Mouse (Mus musculus): ENCODE measurements around the gene Six5. TPM values are rescaled to one million over a fixed set of nuclear protein-coding genes. Genes with fewer than 3 reads are reported as not detected.

The Six5 gene
- total RNA-seq, 2 experiments from 2014 or later: 7.2 to 10.2 TPM

DNA sequence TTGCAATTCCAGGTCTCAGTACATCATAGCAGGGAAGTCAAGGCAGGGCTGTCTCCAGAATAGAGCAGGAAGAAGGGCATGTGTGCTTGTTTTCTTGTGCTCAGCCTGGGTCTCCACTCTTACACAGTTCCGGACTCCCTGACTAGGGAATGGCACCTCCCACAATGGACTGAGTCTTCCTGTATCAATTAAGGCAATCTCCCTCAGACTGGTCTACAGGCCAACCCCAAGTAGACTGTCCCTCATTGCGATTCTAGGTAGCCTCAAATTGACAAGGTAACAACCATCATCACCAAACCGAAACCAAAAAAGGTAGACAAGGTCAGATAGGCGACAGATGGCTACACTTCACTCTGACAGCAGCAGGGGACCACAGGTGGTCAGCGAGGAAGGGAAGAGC is 19.2 kb upstream of the Six5 start:
- DNase-seq: peak; percentile 1
- intact Hi-C loops (cut with DNase I): no loop called here

DNA sequence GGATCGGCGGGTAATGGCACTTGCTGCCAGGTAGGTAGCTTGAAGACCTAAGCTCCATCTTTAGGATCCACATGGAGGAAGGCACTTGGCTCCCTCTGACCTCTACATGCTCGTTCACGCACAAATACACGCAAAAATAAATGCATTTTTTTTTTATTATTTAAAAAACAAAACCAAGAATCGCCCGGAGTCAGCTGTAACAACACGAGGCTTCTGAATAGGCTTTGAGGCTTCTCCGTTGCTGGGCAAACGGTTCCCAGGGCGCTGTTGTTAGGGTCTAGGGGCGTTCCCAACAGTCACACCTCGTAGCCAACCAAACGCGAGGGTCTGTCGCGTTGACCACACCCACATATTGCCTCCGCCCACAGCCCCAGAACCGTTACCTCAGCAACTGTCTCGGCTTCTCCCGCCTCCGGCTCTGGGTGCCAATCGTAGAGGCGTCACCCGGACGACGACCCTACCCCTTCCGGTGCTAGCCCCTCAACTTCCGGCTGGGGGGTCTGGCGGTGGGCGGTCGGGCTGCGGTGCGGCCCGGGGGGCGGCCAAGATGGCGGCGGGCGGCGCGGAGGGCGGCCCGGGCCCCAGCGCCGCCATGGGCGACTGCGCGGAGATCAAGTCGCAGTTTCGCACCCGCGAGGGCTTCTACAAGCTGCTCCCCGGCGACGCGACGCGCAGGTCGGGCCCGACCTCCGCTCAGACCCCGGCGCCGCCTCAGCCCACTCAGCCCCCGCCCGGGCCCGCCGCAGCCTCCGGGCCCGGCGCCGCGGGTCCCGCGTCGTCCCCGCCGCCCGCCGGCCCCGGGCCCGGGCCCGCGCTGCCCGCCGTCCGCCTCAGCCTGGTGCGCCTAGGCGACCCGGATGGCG is 18.4 kb upstream of the Six5 start, which contains the start of gene Dmwd:
TSS of gene Dmwd (plus strand) at position 505 of the 863 bp plus-strand sequence.
- intact Hi-C loops (cut with DNase I): no loop called here
- peak; percentile 89 to 90 for DNase-seq

DNA sequence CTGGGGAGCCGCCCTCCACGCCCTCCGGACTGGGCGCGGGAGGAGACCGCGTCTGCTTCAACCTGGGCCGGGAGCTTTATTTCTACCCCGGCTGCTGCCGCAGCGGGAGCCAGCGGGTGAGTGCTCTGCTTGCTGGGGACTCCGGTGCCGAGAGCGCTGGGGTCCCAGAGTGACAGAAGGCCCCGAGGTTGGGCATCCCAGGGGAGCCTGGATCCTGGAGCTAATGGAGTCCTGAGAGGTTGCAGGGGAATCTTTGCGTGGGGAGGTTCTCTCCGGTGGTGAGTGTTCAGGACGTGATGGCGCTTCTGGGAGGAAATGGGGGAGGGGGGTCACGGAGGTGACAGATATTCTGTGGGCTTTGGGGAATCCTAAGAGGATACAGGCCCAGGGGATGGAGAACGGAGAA is 17.8 kb upstream of the Six5 start:
- peak; percentile 24 to 49 for DNase-seq
- intact Hi-C loops (cut with DNase I): no loop called here

DNA sequence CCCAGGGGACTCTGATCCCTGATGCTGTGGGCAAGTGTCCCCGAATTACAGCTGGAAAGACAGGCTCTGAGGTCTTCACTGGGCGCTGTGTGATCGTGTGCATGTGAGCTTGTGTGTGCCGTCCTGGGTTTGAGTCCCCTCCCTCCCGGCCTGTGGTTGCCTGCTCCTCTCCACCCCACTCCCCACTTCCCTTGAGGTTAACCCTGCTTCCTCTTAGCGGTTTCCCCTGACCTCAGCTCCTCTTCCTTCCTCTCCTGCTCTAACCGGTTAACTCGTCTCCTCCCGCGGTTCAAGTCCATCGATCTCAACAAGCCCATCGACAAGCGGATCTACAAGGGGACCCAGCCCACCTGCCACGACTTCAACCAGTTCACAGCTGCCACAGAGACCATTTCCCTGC is 16.6 kb upstream of the Six5 start:
- intact Hi-C loops (cut with DNase I): loop anchor here (2.0 kb wide), 1 partner anchor 15 kb away; no protein-coding TSS in a partner anchor
- peak in 1 of 2 experiments; percentile 44 for DNase-seq

DNA sequence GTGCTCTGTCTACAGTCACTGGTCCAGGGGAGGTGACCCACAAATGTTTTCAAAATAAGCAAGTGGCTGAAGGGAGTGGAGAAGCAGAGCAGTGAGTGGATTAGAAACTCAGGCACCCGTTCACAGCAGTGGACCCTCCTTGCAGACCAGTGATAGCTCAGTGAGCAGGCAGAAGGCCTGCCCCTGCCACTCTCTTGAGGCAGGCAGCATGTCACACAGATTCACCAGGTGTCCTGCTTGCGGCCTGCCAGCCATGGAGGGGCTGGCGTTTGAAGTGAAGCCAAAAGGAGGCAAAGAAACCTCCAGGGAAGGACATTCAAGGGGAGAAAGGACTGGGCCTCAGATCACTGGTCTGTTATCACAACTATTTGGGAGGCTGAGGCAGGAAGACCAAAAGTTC is 15.7 kb upstream of the Six5 start:
- intact Hi-C loops (cut with DNase I): loop anchor here (2.0 kb wide), 1 partner anchor 14 kb away; no protein-coding TSS in a partner anchor

DNA sequence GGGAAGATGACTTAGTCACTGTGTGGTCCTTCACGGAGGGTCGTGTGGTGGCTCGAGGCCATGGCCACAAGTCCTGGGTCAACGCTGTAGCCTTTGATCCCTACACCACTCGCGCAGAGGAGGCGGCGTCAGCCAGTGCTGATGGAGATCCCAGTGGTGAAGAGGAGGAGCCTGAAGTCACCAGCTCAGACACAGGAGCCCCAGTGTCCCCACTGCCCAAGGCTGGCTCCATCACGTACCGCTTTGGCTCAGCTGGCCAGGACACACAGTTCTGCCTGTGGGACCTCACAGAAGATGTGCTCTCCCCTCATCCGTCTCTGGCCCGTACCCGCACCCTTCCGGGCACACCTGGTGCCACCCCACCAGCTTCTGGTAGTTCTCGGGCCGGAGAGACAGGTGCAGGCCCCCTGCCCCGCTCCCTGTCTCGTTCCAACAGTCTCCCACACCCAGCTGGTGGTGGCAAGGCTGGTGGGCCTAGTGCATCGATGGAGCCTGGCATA is 13.9 kb upstream of the Six5 start:
- intact Hi-C loops (cut with DNase I): no loop called here
- DNase-seq: peak in 1 of 2 experiments; percentile 2

More for the DNA sequence above, 15.7 kb upstream of the Six5 start:
- peak in 1 of 2 experiments; percentile 2 for DNase-seq

DNA sequence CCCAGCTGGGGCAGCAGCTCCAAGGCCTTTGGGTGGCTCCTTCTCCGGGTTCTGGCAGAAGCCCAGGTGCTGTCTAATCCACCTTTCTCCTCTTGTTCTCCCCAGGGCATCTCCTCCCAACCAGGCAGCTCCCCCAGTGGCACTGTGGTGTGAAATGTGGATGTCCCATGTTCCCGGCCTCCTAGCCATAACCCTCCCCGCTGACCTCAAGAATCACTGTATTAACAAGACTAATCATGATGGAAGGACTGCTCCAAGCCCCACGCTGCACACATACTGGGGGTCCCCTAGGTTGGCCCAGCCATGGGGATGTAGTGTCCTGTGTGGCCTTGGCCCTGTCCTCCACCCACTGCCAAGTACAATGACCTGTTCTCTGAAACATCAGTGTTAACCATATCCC is 12.2 kb upstream of the Six5 start:
- intact Hi-C loops (cut with DNase I): no loop called here
- no peak for DNase-seq

DNA sequence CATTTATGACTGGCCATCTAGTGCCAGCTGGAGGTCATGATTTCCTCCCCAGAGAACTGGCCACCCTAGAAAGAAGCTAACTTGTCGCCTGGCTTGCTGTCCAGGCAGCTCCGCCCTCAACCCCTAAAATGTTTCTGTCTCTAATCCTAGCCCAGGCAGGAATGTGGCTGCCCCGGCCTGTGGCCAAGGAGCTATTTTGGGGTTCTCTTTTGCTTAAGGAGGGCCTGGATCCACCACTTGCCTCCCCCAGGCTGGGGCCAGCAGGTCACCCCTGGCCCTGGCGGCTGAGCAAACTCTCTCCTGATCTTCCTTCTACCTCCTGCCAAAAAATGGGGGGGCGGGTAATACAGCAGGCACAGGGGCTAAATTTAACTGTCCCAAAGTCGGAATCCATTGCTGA is 11.3 kb upstream of the Six5 start:
- intact Hi-C loops (cut with DNase I): no loop called here

DNA sequence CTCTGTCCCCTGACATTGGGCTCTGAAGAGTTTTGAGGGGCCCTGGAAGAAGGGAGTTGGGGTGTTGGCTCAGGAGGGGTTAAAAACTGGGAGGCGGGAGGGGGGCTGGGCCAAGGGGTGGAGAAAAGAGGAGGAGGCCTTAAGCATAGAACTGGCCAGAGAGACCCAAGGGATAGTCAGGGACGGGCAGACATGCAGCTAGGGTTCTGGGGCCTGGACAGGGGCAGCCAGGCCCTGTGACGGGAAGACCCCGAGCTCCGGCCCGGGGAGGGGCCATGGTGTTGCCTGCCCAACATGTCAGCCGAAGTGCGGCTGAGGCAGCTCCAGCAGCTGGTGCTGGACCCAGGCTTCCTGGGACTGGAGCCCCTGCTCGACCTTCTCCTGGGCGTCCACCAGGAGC is 10.7 kb upstream of the Six5 start, which contains the start of gene Dmpk:
TSS of gene Dmpk (plus strand) at position 149 of the 400 bp plus-strand sequence.
- DNase-seq: peak; percentile 54 to 69

More for the DNA sequence above, 11.3 kb upstream of the Six5 start:
- peak; percentile 68 to 74 for DNase-seq

DNA sequence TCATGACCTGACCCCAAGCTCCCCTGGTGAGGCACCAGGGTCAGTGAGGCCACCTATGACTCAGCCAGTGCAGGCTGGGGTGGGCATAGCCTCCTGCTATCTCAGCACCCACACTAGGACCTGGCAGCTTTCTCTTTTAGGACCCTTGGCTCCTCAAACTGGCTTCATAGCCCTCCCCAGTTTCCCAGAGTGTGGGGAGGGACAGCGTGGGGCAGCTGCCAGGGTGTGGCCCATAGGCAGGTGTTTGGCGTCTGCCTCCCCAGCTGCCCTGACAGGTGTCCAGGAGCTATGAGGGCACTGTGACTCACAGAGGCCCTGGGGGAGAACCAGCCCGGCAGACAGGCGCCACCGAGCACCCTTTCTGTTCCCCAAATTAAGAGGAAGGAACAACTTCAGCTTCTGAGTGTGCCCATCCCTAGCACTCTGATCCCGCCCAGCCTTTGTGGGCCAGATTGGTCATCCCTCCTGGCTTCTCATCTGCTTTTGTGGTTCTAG is 10.1 kb upstream of the Six5 start:
- DNase-seq: peak in 1 of 2 experiments; percentile 43
- intact Hi-C loops (cut with DNase I): no loop called here

More for the DNA sequence above, 10.7 kb upstream of the Six5 start, which contains the start of gene Dmpk:
- intact Hi-C loops (cut with DNase I): no loop called here

DNA sequence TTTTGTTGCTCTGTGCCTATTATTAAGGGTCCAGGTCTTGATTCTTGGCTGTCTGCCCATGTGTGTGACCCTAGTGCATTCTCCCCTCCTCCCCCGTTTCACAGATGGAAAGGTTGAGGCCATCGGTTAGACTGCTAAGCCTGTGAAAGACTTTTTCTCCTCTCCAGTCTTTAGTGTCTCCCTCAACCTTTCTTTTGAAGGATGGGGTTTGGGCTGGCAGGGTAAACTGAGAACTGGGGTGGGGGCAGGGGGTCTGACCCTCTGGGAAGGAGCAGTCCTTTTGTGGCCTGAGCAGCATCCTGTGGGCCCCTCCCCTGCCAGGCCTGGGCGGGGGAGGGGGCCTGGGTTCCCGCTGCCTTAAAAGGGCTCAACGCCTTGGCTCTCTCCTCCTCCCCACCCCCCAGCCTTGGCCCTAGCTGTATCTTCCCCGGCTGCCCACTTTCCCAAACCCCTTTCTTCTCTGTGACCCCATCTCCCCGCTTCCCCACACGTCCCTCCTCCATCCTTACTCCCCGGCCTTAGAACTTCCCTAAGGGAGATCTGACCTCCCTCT is 9.4 kb upstream of the Six5 start:
- no peak for DNase-seq
- intact Hi-C loops (cut with DNase I): no loop called here

DNA sequence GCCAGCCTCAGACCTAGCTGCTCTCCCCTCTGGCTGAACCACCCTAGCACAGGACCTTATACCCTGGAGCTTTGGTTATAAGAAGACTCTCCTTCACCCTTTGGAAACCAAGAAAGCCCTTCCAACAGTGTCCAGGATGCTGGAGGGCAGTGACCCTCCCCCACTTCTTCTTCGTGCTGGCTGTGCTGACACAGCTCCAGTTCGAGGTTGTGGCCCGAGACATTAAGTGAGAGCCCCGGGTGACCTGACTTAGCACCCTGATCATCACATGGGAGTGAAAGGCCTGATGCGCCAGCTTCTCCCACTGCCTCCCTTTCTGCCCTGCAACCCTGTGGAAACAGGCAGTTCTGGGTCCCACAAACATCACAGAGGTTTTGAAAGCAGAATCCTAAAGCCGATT is 8.9 kb upstream of the Six5 start:
- intact Hi-C loops (cut with DNase I): no loop called here
- DNase-seq: no peak

DNA sequence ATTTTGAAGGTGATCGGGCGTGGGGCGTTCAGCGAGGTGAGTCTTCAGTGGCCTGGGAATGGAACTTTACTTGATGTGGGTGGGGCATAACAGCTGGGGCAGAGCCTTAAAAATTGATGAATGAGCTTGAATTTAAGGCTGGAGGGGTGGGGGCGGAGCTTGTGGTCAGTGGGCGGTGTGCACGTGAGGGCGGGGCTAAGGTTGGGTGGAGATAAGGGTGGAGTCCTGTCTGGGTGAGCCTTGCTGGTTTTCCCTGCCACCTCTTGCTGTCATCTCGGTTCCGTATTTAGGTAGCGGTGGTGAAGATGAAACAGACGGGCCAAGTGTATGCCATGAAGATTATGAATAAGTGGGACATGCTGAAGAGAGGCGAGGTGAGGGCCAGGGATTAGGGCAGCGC is 8.4 kb upstream of the Six5 start:
- no peak for DNase-seq
- intact Hi-C loops (cut with DNase I): no loop called here

DNA sequence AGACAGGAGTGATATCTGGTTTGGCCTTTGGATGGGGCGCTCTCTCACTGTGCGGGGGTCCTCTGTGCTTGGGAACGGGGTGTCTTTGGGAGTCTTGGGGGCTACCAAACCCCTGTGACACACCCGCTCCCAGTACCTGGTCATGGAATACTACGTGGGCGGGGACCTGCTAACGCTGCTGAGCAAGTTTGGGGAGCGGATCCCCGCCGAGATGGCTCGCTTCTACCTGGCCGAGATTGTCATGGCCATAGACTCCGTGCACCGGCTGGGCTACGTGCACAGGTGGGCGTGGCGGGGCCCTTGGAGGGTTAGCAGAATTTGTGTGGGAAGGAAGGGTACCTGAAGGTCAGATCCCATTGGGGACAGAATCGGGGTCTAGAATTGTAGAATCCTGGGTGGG is 7.6 kb upstream of the Six5 start:
- no peak for DNase-seq
- intact Hi-C loops (cut with DNase I): no loop called here

DNA sequence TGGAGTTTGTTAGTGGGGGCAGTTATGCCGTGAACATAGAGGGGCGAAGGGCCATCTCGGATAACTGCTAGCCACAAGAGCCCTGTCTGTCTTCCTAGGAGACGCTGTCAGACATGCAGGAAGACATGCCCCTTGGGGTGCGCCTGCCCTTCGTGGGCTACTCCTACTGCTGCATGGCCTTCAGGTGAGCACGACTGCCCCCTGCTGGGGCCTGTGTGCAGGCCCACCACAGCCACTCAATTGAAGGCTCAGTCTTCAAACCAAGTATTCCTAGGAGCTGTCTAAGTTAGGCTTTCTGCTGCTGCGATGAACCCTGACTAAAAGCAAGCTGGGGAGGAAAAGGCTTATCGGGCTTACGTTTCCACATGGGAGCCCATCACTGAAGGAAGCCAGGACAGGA is 5.6 kb upstream of the Six5 start:
- peak in 1 of 2 experiments; percentile 76 for DNase-seq
- intact Hi-C loops (cut with DNase I): loop anchor here (1.0 kb wide), 1 partner anchor 19 kb away; no protein-coding TSS in a partner anchor

DNA sequence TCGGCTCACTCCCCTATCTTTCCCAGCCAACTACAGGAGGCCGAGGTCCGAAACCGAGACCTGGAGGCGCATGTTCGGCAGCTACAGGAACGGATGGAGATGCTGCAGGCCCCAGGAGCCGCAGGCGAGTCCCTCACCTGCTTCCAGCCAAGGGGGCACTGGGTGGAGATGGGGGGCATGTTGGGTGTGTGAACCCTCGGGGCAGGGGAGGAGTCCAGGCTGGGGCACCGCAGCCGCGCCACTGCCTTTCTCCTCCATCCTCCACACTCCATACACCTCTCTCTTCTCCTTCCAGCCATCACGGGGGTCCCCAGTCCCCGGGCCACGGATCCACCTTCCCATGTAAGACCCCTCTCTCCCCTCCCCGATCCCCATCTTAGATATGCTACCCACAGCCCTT is 2.5 kb upstream of the Six5 start:
- DNase-seq: no peak
- intact Hi-C loops (cut with DNase I): loop anchor here (2.0 kb wide), 1 partner anchor 13 kb away; no protein-coding TSS in a partner anchor

DNA sequence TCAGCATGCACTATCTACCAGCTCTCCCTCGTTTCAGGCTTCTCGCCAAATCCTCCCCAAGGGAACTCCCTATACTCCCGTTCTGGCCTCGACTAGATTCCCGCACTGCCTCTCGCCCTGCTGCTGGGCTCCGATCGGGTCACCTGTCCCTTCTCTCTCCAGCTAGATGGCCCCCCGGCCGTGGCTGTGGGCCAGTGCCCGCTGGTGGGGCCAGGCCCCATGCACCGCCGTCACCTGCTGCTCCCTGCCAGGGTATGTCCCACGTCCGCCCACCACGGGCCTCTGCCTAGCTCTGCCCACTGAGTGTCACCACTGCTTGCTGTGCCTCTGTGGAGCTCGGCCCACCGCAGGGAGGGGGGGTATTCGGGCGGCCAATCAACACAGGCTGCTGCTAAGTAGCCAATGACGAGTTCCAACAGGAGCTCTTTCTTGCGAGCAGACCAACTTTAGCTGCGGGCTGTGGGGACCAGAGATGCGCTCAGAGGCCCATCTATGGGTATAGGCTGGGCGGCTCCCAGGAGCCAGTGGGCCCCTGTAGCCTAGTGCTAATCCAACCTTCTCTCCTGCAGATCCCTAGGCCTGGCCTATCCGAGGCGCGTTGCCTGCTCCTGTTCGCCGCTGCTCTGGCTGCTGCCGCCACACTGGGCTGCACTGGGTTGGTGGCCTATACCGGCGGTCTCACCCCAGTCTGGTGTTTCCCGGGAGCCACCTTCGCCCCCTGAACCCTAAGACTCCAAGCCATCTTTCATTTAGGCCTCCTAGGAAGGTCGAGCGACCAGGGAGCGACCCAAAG is 1.8 kb upstream of the Six5 start:
- intact Hi-C loops (cut with DNase I): loop anchor here (1.0 to 2.0 kb wide), 2 partner anchors 14 to 24 kb away; no protein-coding TSS in a partner anchor
- DNase-seq: peak; percentile 47 to 67

DNA sequence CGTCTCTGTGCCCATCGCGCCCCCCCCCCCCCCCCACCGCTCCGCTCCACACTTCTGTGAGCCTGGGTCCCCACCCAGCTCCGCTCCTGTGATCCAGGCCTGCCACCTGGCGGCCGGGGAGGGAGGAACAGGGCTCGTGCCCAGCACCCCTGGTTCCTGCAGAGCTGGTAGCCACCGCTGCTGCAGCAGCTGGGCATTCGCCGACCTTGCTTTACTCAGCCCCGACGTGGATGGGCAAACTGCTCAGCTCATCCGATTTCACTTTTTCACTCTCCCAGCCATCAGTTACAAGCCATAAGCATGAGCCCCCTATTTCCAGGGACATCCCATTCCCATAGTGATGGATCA is 1.2 kb upstream of the Six5 start:
- intact Hi-C loops (cut with DNase I): loop anchor here (1.0 to 2.0 kb wide), 2 partner anchors 14 to 25 kb away; no protein-coding TSS in a partner anchor
- DNase-seq: peak; percentile 88 to 89

DNA sequence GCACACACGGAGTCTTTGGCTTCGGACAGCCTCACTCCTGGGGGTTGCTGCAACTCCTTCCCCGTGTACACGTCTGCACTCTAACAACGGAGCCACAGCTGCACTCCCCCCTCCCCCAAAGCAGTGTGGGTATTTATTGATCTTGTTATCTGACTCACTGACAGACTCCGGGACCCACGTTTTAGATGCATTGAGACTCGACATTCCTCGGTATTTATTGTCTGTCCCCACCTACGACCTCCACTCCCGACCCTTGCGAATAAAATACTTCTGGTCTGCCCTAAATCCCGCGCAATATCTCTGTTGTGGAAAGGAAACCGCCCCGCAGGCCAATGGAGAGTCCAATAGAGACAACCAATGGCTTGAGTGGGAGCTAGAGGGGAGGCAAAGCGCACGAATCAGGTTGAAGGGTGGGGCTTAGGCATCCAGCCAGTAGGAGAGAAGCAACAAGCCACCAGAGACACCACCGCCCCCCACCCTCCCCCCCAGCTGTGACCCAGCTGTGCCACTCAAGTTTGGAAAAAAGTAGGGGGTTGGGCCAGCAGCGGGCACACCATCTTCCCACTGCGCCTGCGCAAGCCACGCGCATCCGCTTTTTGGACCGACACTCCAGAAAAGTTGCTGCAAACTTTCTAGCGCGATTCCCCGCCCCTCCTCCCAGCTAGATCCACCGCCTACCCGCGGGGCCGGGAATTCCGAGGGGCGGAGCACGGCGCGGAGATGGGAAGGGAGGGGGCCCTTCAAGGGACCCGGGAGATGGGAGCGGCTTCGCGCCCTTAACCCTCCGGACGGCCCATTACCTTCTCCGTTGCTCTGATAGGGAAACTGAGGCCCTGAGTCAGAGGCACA is 633 bp upstream of the Six5 start:
- peak; percentile 94 to 95 for DNase-seq
- intact Hi-C loops (cut with DNase I): loop anchor here (1.0 to 2.0 kb wide), 2 partner anchors 15 to 25 kb away; no protein-coding TSS in a partner anchor

Data from heart, postnatal 36 days (tissue).